Mouse (Mus musculus): ENCODE measurements around the gene Mptx2.
"Not testable (repeated sequence)": the region's sequence is repeated elsewhere in the genome, so short reads cannot be mapped to it uniquely, and the experiment has no call there.

The Mptx2 gene

DNA sequence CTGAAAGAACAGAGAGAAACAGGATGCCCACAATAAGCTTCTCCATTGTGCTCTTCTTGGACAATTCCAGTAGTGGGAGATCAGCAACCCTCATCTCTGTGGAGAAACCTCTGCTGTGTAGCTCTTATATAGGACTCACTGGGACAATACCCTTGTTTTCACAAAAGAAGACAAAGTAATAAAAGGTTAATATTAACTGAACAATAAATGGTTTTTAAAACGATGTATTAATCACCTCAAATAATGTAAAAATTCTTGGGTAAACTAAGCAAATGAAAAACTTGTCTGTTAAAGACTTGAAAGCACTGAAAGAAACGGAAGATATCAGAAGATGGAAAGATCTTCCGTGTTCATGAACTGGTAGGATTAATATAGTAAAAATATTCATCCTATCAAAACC is at the start of gene Mptx2:
Gene Mptx2 (minus strand): TSS at position 101 of the 400 bp plus-strand sequence.
- no peak for DNase-seq (ENCODE audit: low read depth in 1 of 2, low spot score in 2 of 2)

DNA sequence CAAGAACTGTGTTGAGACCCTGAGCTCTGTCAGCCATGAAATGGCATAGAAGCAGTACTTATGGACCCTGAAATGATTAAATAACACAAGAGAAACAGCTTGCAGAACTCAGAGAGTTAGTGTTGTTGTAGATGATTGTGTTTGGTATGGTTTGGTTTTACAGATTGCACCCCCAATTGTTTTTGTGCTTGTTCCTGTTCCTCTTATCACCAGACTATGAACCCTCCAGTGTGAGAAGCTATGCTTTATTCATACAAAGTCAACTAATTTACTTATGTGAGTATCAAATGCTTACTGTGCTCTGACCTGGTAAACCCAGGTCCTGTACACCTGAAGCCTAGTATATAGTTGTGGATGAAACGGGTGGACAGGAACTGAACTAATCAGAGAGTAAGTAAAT is 49.0 kb upstream of the Mptx2 start:
- no peak for DNase-seq (ENCODE audit: low read depth in 1 of 2, low spot score in 2 of 2)

GRCm38 (mm10) chr1:173325395-173325794 is 47.8 kb upstream of the Mptx2 start:
- no peak for DNase-seq (ENCODE audit: low read depth in 1 of 2, low spot score in 2 of 2)

- no peak for DNase-seq (ENCODE audit: low read depth in 1 of 2, low spot score in 2 of 2)
Observed at GRCm38 (mm10) chr1:173324961-173325360, 47.4 kb upstream of the Mptx2 start.

DNA sequence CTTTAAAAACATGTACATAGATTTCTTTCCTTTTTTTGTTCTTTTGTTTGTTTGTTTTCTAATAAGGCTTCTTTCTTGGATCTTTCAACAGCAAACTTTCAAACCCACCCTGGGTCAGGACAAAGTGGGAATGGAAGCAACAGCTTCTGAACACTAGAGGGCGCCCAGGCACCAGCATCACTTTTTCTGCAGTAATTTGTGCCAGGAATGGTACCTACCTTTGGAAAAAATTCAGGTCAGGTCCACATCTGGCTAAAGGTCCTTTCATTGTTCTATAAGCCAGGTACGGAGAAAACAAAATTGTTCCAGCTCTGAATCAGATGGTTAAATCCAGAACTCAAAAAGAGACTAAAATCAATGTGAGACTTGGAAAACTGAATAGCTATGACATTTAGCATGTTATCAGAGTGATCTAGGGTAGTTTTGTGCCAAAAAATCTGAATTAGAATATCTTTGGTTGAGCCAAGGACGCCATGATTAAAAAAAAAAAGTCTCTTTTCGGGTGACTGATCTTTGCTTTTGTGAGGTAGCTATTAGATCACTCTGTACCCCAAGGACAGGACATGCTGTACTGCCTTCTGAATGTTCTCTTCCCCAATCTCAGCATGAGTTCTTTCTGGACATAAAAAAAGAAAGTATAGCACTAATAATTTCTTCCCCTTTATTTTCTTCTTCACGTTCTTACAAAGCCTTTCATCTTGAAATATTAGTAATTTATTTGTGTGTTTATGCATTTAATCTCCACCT is 46.4 kb upstream of the Mptx2 start:
- no peak for DNase-seq (ENCODE audit: low read depth in 1 of 2, low spot score in 2 of 2)

GRCm38 (mm10) chr1:173322249-173322627 is 44.7 kb upstream of the Mptx2 start:
- no peak for DNase-seq (ENCODE audit: low read depth in 1 of 2, low spot score in 2 of 2)

- DNase-seq (ENCODE audit: low read depth in 1 of 2, low spot score in 2 of 2) = no peak
Observed at GRCm38 (mm10) chr1:173321593-173322248, 44.1 kb upstream of the Mptx2 start.

DNA sequence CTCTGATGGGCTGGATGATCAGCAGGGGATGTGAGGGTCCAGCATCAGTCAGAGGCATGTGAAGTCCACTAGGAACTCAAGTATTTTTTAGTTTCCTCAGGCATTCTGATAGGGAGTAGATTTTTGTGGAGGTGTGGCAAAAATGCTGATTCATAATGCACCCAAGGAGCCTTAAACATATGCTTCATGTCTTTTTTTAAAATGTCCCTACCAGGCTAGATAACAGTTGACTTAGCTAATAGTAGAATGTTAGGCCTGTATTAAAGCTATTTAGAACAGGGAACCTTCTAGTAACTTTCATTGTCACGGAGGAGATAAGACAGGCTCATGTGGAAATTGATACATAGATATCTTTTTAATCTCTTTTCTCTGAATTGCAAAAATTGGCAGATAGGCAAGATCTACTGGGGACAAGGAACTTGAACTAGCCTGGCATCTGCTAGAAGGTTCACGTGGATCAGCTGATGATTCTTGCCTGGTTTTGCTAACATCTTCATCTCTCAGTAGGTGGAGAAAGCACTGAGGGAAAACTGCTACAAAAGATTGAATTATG is 40.4 kb upstream of the Mptx2 start:
- no peak for DNase-seq (ENCODE audit: low read depth in 1 of 2, low spot score in 2 of 2)

- no peak for DNase-seq (ENCODE audit: low read depth in 1 of 2, low spot score in 2 of 2)
Observed at GRCm38 (mm10) chr1:173315725-173316124, 38.1 kb upstream of the Mptx2 start.

DNA sequence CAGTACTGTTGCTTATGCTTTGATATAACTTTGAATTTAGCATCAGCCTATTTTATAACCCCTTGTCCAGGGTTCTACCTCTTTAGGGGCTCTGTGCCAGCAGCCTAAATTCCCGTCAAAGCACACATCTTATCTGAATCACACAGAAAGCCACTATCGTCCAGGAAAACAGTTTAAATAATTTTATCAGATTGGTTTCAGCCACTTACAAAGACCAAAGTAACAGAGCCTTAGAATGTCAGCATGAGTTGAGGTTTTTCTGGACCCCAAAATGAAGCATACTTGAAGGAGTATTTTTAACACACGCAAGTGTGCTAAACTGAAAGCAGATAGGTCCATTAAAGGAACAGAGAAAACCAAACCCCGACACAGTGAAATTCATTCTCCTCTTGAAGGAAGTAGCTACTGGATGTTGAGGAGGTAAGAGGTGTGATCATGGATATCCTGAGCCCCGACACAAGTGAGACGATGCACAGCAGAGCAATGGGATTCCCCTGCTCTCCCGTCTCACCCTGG is 36.0 kb upstream of the Mptx2 start:
- not testable (repeated sequence) for DNase-seq (ENCODE audit: low read depth in 1 of 2, low spot score in 2 of 2)

- not testable (repeated sequence) for DNase-seq (ENCODE audit: low read depth in 1 of 2, low spot score in 2 of 2)
Observed at GRCm38 (mm10) chr1:173302795-173303194, 25.2 kb upstream of the Mptx2 start.

- DNase-seq (ENCODE audit: low read depth in 1 of 2, low spot score in 2 of 2) = no peak
Observed at GRCm38 (mm10) chr1:173265701-173266100, 11.9 kb downstream of the Mptx2 start, which contains the start of gene Olfr418. Gene Olfr418, plus strand, starts transcription at chr1:173266001.

DNA sequence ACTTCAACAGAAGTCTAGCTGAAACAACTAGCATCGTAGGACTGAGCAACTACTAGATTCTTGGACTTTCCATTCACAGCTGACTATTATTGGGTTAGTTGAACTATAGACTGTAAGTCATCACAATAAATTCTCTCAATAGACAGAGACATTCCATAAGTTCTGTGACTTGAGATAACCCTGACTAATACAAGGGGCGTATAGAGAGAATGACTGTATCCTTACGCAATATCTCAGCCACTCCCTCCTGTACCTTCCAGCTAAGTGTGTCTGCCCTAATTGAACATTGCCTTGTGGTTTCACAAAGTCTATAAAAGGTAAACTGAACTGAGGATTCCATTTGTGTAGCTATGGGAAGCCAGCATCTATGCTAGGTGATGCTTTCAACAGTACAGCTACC is 27.7 kb downstream of the Mptx2 start:
- DNase-seq (ENCODE audit: low read depth in 1 of 2, low spot score in 2 of 2) = no peak

DNA sequence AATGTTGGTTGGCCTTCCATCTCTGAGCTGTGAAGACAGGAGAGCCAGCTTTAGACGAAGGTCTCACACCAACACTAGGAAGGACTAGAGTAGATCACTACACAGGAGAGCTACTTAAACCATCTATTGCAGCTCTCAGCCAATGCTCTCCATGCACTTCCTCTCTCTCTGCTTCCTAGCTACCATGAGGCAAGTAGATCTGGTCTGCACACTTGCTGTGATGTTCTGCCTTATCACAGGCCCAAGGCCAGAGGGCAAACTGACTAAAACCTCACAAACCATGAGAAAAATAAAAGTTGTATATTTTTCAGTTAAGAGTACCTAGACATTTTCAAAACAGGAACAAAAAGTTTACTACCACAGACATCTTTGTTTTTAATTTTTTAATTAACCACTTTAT is 40.6 kb downstream of the Mptx2 start:
- DNase-seq (ENCODE audit: low read depth in 1 of 2, low spot score in 2 of 2) = not testable (repeated sequence)

DNA sequence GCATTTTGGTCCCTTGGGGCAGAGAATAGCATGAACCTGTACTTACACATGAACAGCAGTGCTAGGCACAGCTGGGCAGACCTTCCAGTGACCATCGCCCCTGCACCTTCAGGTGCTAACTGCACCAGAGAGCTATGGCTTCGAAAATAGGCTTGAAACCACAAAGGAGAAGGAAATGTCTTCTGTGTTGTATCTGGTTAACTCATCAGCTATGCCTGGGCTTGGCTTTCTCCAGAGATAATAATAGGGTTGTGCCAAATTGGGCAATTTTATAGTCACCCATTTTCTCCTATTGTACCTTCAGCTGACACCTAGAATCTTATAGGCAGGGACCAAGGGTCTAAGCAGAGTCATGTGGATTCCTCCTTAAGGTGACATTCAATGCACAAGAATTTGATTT is 50.5 kb downstream of the Mptx2 start, which contains the start of gene Fcer1a:
Gene Fcer1a (minus strand): TSS at position 134 of the 400 bp plus-strand sequence.
- no peak for DNase-seq (ENCODE audit: low read depth in 1 of 2, low spot score in 2 of 2)
